Mouse (Mus musculus) CH12.LX (cell line): Measurements from ENCODE around the gene Sdr9c7. TPM values are rescaled to one million over a fixed set of nuclear protein-coding genes. Genes with fewer than 3 reads are reported as not detected.
"Not testable (repeated sequence)": the region's sequence is repeated elsewhere in the genome, so short reads cannot be mapped to it uniquely, and the experiment has no call there.

Experiments
- DNase-seq: peaks from one replicate; pipeline ENCODE4 v3.0.0-alpha.2; 2013; ENCODE audit errors: extremely low read depth
- H3K27ac ChIP-seq: 2 replicates; pipeline ENCODE4 v1.5.1; 2012; ENCODE audit warnings: low read depth, mild to moderate bottlenecking, control low read depth, moderate library complexity; ENCODE audit not compliant: insufficient read depth
- H3K27me3 ChIP-seq: replicated peaks from 2 replicates; pipeline ENCODE3; 2012; ENCODE audit warnings: inconsistent platforms
- H3K36me3 ChIP-seq, 2 experiments: replicated peaks in 1 of 2; 2 replicates each; pipeline versions ENCODE3 to v1.6.1; 2012; ENCODE audit warnings: inconsistent platforms in 1 of 2, low read length in 1 of 2, mild to moderate bottlenecking in 1 of 2, mixed read lengths in 1 of 2, moderate library complexity in 1 of 2; ENCODE audit not compliant: control insufficient read depth in 1 of 2, insufficient read depth in 1 of 2
- H3K4me1 ChIP-seq, 2 experiments: 2 replicates each; pipeline ENCODE4 v1.6.1; 2012; ENCODE audit warnings: inconsistent platforms in 1 of 2, moderate library complexity in 1 of 2; ENCODE audit not compliant: insufficient read depth in 2 of 2, control insufficient read depth in 1 of 2
- H3K4me2 ChIP-seq: 2 replicates; pipeline ENCODE4 v1.6.1; 2012; ENCODE audit warnings: low read depth, mild to moderate bottlenecking, control low read depth; ENCODE audit not compliant: poor library complexity, insufficient read depth, severe bottlenecking
- H3K4me3 ChIP-seq, 3 experiments: fragments of 150-350 bp in 1 of 3; sonication (generic) in 1 of 3; replicated peaks in 1 of 3; 2 replicates each; pipeline versions ENCODE3 to v1.5.1; 2011 to 2012; ENCODE audit warnings: low read depth in 2 of 3, low read length in 2 of 3, mild to moderate bottlenecking in 2 of 3, moderate library complexity in 2 of 3, control low read depth in 1 of 3, improper control_type of control experiment in 1 of 3, inconsistent platforms in 1 of 3, mixed read lengths in 1 of 3; ENCODE audit not compliant: poor library complexity in 1 of 3
- H3K79me2 ChIP-seq: replicated peaks from 2 replicates; pipeline ENCODE4 v1.6.1; 2012; ENCODE audit warnings: mild to moderate bottlenecking, moderate library complexity; ENCODE audit not compliant: control insufficient read depth, poor library complexity, insufficient read depth, severe bottlenecking; ENCODE audit errors: extremely low read depth
- H3K9ac ChIP-seq: 2 replicates; pipeline ENCODE4 v1.6.1; 2012; ENCODE audit warnings: low read depth, mild to moderate bottlenecking, control low read depth, moderate library complexity; ENCODE audit not compliant: insufficient read depth
- H3K9me3 ChIP-seq: replicated peaks from 2 replicates; pipeline ENCODE3; 2012; ENCODE audit warnings: low read length, inconsistent platforms, mixed read lengths
- BHLHE40 ChIP-seq: IDR thresholded peaks from 2 replicates; pipeline ENCODE4 v1.6.1; 2011; ENCODE audit warnings: mild to moderate bottlenecking, low read depth, low read length, improper control_type of control experiment
- CHD1 ChIP-seq: IDR thresholded peaks from 2 replicates; pipeline ENCODE4 v1.6.1; 2012; ENCODE audit warnings: low read depth, low read length, improper control_type of control experiment, inconsistent platforms
- CHD2 ChIP-seq: IDR thresholded peaks from 2 replicates; pipeline ENCODE4 v1.6.1; 2011; ENCODE audit warnings: low read length, improper control_type of control experiment
- CTCF ChIP-seq, 2 experiments: IDR thresholded peaks in 1 of 2; conservative IDR thresholded peaks in 1 of 2; 2 replicates each; pipeline ENCODE4 v1.5.1; 2011 to 2012; ENCODE audit warnings: low read depth in 2 of 2, low read length in 2 of 2, improper control_type of control experiment in 1 of 2, inconsistent platforms in 1 of 2, mild to moderate bottlenecking in 1 of 2, moderate library complexity in 1 of 2
- ELF1 ChIP-seq: IDR thresholded peaks from 2 replicates; pipeline ENCODE4 v1.6.1; 2014; ENCODE audit warnings: low read depth, mild to moderate bottlenecking, inconsistent platforms, low read length, improper control_type of control experiment
- ETS1 ChIP-seq: conservative IDR thresholded peaks from 2 replicates; pipeline ENCODE4 v1.6.1; 2012; ENCODE audit warnings: low read depth, mild to moderate bottlenecking, inconsistent platforms, low read length, improper control_type of control experiment, moderate library complexity
- IRF4 ChIP-seq: IDR thresholded peaks from 2 replicates; pipeline ENCODE4 v1.6.1; 2014; ENCODE audit warnings: low read depth, mild to moderate bottlenecking, inconsistent platforms, low read length, improper control_type of control experiment
- JUND ChIP-seq: conservative IDR thresholded peaks from 2 replicates; pipeline ENCODE4 v1.6.1; 2011; ENCODE audit warnings: low read depth, low read length, improper control_type of control experiment
- MAFK ChIP-seq: IDR thresholded peaks from 2 replicates; pipeline ENCODE4 v1.6.1; 2011; ENCODE audit warnings: low read length, improper control_type of control experiment; ENCODE audit not compliant: insufficient replicate concordance
- MEF2A ChIP-seq: IDR thresholded peaks from 2 replicates; pipeline ENCODE4 v1.6.1; 2014; ENCODE audit warnings: low read depth, mild to moderate bottlenecking, inconsistent platforms, low read length, improper control_type of control experiment, borderline replicate concordance
- MXI1 ChIP-seq: IDR thresholded peaks from 2 replicates; pipeline ENCODE4 v1.6.1; 2011; ENCODE audit warnings: mild to moderate bottlenecking, low read depth, low read length, improper control_type of control experiment
- NELFE ChIP-seq: IDR thresholded peaks from 2 replicates; pipeline ENCODE4 v1.6.1; 2011; ENCODE audit warnings: low read depth, low read length, improper control_type of control experiment
- PAX5 ChIP-seq: IDR thresholded peaks from 2 replicates; pipeline ENCODE4 v1.6.1; 2012; ENCODE audit warnings: low read length, inconsistent platforms, mixed read lengths
- POLR2A ChIP-seq: IDR thresholded peaks from 2 replicates; pipeline ENCODE4 v1.6.1; 2011; ENCODE audit warnings: low read depth, mild to moderate bottlenecking, improper control_type of control experiment, low read length
- POLR2AphosphoS2 ChIP-seq: IDR thresholded peaks from 2 replicates; pipeline ENCODE4 v1.6.1; 2011; ENCODE audit warnings: low read depth, low read length, improper control_type of control experiment
- RAD21 ChIP-seq: IDR thresholded peaks from 2 replicates; pipeline ENCODE4 v1.6.1; 2011; ENCODE audit warnings: low read depth, mild to moderate bottlenecking, low read length, improper control_type of control experiment, moderate library complexity
- SMC3 ChIP-seq: IDR thresholded peaks from 2 replicates; pipeline ENCODE4 v1.6.1; 2011; ENCODE audit warnings: low read depth, low read length, improper control_type of control experiment
- TCF12 ChIP-seq: IDR thresholded peaks from 2 replicates; pipeline ENCODE4 v1.6.1; 2014; ENCODE audit warnings: low read depth, mild to moderate bottlenecking, inconsistent platforms, low read length, improper control_type of control experiment
- UBTF ChIP-seq: IDR thresholded peaks from 2 replicates; pipeline ENCODE4 v1.6.1; 2012; ENCODE audit warnings: low read depth, mild to moderate bottlenecking, inconsistent platforms, low read length, improper control_type of control experiment, moderate library complexity
- USF1 ChIP-seq: IDR thresholded peaks from 2 replicates; pipeline ENCODE4 v1.6.1; 2014; ENCODE audit warnings: low read depth, mild to moderate bottlenecking, inconsistent platforms, low read length, improper control_type of control experiment
- ZC3H11A ChIP-seq: IDR thresholded peaks from 2 replicates; pipeline ENCODE4 v1.6.1; 2012; ENCODE audit warnings: low read depth, mild to moderate bottlenecking, inconsistent platforms, low read length, improper control_type of control experiment
- ZKSCAN1 ChIP-seq: IDR thresholded peaks from 2 replicates; pipeline ENCODE4 v1.6.1; 2012; ENCODE audit warnings: low read depth, inconsistent platforms, low read length, improper control_type of control experiment, borderline replicate concordance
- ZNF384 ChIP-seq: IDR thresholded peaks from 2 replicates; pipeline ENCODE4 v1.6.1; 2012; ENCODE audit warnings: low read depth, low read length, improper control_type of control experiment, inconsistent platforms
- dilution Hi-C: fragments of 300-500 bp; cut with MboI; formaldehyde crosslinking; loops from 2 replicates; pipeline ENCODE4 v1.14.3; 2020; ENCODE audit warnings: low sequenced_read_pairs; ENCODE audit not compliant: extremely low pct_unique_long_range_greater_than_20kb, extremely low pct_ligation_motif_present
- in situ Hi-C: fragments of 300-500 bp; cut with MboI; formaldehyde crosslinking; loops from 3 replicates; pipeline ENCODE4 v1.14.3; 2019; ENCODE audit warnings: low sequenced_read_pairs, low pct_ligation_motif_present, low pct_unique_long_range_greater_than_20kb, mixed read lengths
- polyA plus RNA-seq: library from polyadenylated mRNA; unstranded; fragments of >175 nt; gene quantifications from 2 replicates; pipeline ENCODE4 v1.2.1, GENCODE M21; 2012; ENCODE audit warnings: low read depth; ENCODE audit not compliant: insufficient read length
- total RNA-seq, 2 experiments: library from RNA; depleted of rRNA; stranded (reverse); fragments of 300-350 nt in 1 of 2; fragments of >200 nt in 1 of 2; gene quantifications; 2 replicates each; pipeline ENCODE4 v1.2.3; 2012 to 2014

The Sdr9c7 gene
- total and polyA plus RNA-seq, 3 experiments: not detected

- TF ChIP-seq SMC3 (peak; percentile 62), ELF1 (no peak), RAD21 (peak; percentile 73), IRF4 (peak; percentile 36; the same call in 1 of the 2 replicates), BHLHE40 (no peak), ZC3H11A (peak; percentile 29), USF1 (no peak), MXI1 (no peak), MEF2A (no peak)
- TF ChIP-seq, all 38 proteins: peak for 10
These were observed 39.2 kb downstream of the Sdr9c7 start (continued) for GRCm38 (mm10) chr10:127937428-127938010.

- H3K27ac ChIP-seq, H3K27me3 ChIP-seq, H3K4me1 ChIP-seq, H3K36me3 ChIP-seq, H3K79me2 ChIP-seq, H3K4me3 ChIP-seq, H3K4me2 ChIP-seq, H3K9ac ChIP-seq, H3K9me3 ChIP-seq, dilution Hi-C loops: not testable (repeated sequence)
- in situ Hi-C loops: loop anchor here (25.0 kb wide), 2 partner anchors 202 to 248 kb away; partner anchors contain the start of genes Gls2, Rbms2 and Zbtb39
- DNase-seq: peak; percentile 19
These were observed 41.3 kb downstream of the Sdr9c7 start for GRCm38 (mm10) chr10:127939667-127940066.

GRCm38 (mm10) chr10:127945432-127946064 is 47.2 kb downstream of the Sdr9c7 start:
- Histone ChIP-seq H3K27ac (no peak overlapping the region), H3K36me3 (no peaks in the 10 kb centered on the region), H3K27me3 (peaks cover 5% of the 10 kb centered on the region), H3K9ac (no peak overlapping the region), H3K9me3 (no peaks in the 10 kb centered on the region), H3K4me2 (no peak overlapping the region), H3K79me2 (no peaks in the 10 kb centered on the region), H3K4me3 (no peak overlapping the region), H3K4me1 (peaks cover 4 to 6% of the 10 kb centered on the region in 2 experiments; a peak in 3 of 4 replicates)
- TF ChIP-seq USF1 (no peak), CHD2 (no peak), UBTF (no peak), BHLHE40 (peak; percentile 95), CHD1 (no peak), CTCF (conservative IDR thresholded peaks at IDR 0.05 in 1 of 2, IDR thresholded peaks at IDR 0.05 in 1 of 2; ENCODE audit: low read depth in 2 of 2, low read length in 2 of 2) (peak; percentile 82 to 95), POLR2A (no peak), IRF4 (0 out of 2 replicates have a peak, but pooled peaks have one; percentile 30), ZC3H11A (peak; percentile 23; the same call in 1 of the 2 replicates), POLR2AphosphoS2 (no peak), RAD21 (peak; percentile 86), SMC3 (peak; percentile 92), MXI1 (no peak), TCF12 (0 out of 2 replicates have a peak, but pooled peaks have one; percentile 37), ELF1 (no peak), NELFE (peak; percentile 38; the same call in 1 of the 2 replicates), MAFK (peak; percentile 91), ZNF384 (no peak), ZKSCAN1 (no peak), PAX5 (no peak), JUND (no peak), ETS1 (0 out of 2 replicates have a peak, but pooled peaks have one; percentile 17)
- dilution Hi-C loops (no loop called here), in situ Hi-C loops (loop anchor here (5.0 to 25.0 kb wide), 3 partner anchors 62 to 242 kb away; partner anchors contain the start of genes Gls2, Hsd17b6, Rbms2 and Zbtb39)
- DNase-seq: peak; percentile 77
